Mouse (Mus musculus) lung, embryonic 16.5 days (tissue): ENCODE data around the gene Ccnyl1. TPM values are rescaled to one million over a fixed set of nuclear protein-coding genes. Genes with fewer than 3 reads are reported as not detected.
"Not testable (repeated sequence)": the region's sequence is repeated elsewhere in the genome, so short reads cannot be mapped to it uniquely, and the experiment has no call there.

ENCODE experiments used
- ATAC-seq: fragments of 200-750 bp; cut with Nextera tagmentation; 2 replicates; pipeline ENCODE4 v1.8.0; 2017; ENCODE audit warnings: low read depth, mild to moderate bottlenecking, moderate library complexity
- H3K27ac ChIP-seq: fragments of 300-500 bp; sonication (generic); 2 replicates; pipeline ENCODE4 v1.5.1; 2014; ENCODE audit warnings: mild to moderate bottlenecking, control low read depth, low read length
- H3K27me3 ChIP-seq: fragments of 300-500 bp; sonication (generic); 2 replicates; pipeline ENCODE4 v1.6.1; 2014; ENCODE audit warnings: low read depth, low read length, mixed read lengths; ENCODE audit not compliant: control insufficient read depth, insufficient read depth
- H3K36me3 ChIP-seq: fragments of 300-500 bp; sonication (generic); 2 replicates; pipeline ENCODE4 v1.6.1; 2014; ENCODE audit warnings: low read length; ENCODE audit not compliant: control insufficient read depth, insufficient read depth
- H3K4me1 ChIP-seq: fragments of 300-500 bp; sonication (generic); replicated peaks from 2 replicates; pipeline ENCODE4 v1.6.1; 2014; ENCODE audit warnings: low read length, mixed read lengths; ENCODE audit not compliant: control insufficient read depth, insufficient read depth
- H3K4me2 ChIP-seq: fragments of 300-500 bp; sonication (generic); 2 replicates; pipeline ENCODE4 v1.6.1; 2014; ENCODE audit warnings: low read depth, low read length, control low read depth
- H3K4me3 ChIP-seq: fragments of 300-500 bp; sonication (generic); 2 replicates; pipeline ENCODE4 v1.5.1; 2014; ENCODE audit warnings: mild to moderate bottlenecking, low read length, control low read depth
- H3K9ac ChIP-seq: fragments of 300-500 bp; sonication (generic); 2 replicates; pipeline ENCODE4 v1.6.1; 2014; ENCODE audit warnings: low read length, control low read depth
- H3K9me3 ChIP-seq: fragments of 300-500 bp; sonication (generic); 2 replicates; pipeline ENCODE4 v1.6.1; 2016; ENCODE audit warnings: low read length; ENCODE audit not compliant: control insufficient read depth
- WGBS: fragments of 180-500 bp; shearing (Covaris S2); extraction: QIAGEN DNeasy Blood & Tissue Kit; methylation state at CpG from one replicate; pipeline ENCODE4 v1.1.7; 2014; 5-methylcytosine and 5-hydroxymethylcytosine counted together
- polyA plus RNA-seq: library from polyadenylated mRNA; unstranded; fragments of >200 nt; fragmentation: Nextera tagmentation; extraction: Ambion mirVana; gene quantifications from 2 replicates; pipeline ENCODE4 v1.2.1, GENCODE M21; 2015

The Ccnyl1 gene
- polyA plus RNA-seq: 3.6 and 3.8 TPM in 2 replicates

DNA sequence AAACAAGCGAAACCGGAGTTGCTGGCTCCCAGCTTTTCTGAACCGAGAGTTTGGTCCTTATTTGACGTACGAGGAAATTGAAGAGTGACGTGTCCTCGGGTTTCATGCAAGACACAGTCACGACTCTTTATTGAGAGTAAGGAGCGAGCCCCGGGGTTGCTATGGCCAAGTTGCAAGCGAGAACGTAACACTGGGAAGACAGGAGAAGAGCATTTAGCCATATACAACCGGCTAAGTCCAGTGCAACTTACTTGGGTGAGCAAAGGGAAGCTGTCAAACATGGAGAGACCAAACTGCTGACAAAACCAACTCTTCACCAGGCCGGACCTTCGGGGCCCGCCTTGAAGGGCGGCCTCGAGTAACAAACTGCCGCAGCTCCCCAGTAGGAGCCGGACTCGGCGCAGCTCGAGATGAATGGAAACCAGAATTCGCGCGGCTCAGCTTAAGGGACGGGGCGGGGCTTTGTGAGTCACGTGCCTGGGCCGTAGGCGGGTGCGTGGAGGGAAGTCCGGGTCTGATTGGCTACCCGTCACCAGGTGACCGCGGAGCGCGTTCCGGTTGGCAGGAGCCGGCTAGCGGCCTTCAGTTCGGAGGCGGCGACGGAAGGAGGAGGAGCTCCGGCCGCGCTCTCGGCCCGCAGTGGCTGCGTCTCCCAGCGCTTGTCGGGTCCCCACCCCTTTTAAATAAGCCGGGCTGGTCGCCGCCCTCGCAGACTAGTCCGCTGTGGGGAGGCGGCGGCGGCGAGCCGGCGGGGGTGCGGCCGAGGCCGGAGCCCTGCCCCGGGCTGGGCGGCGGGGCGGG, at the start of gene Ccnyl1:
TSS of gene Ccnyl1 (plus strand) at position 243 of the 801 bp plus-strand sequence.
- Histone ChIP-seq H3K27me3 (no peaks in the 10 kb centered on the region), H3K9ac (peak within 1 kb of the TSS; percentile 87), H3K4me2 (peak within 1 kb of the TSS; percentile 88), H3K36me3 (no peaks in the 10 kb centered on the region), H3K4me1 (peaks cover 10% of the 10 kb centered on the region), H3K9me3 (no peaks in the 10 kb centered on the region), H3K27ac (peak within 1 kb of the TSS; percentile 52), H3K4me3 (peak within 1 kb of the TSS; percentile 85)
- peak; percentile 99 for ATAC-seq
- WGBS: under 1% methylated on average over 51 of the region's 71 CpGs

GRCm38 (mm10) chr1:64641069-64641468, 49.2 kb upstream of the Ccnyl1 start:
- Histone ChIP-seq H3K9me3 (no peaks in the 10 kb centered on the region), H3K27me3 (no peaks in the 10 kb centered on the region), H3K36me3 (no peaks in the 10 kb centered on the region), H3K4me1 (no peaks in the 10 kb centered on the region), H3K27ac (no peak overlapping the region), H3K4me2 (no peak overlapping the region), H3K9ac (no peak overlapping the region), H3K4me3 (no peak overlapping the region)
- ATAC-seq: no peak
- 87% methylated on average over 6 of the region's 6 CpGs for WGBS

GRCm38 (mm10) chr1:64642541-64642940, 47.7 kb upstream of the Ccnyl1 start:
- H3K4me1 ChIP-seq, ATAC-seq, H3K9me3 ChIP-seq, H3K4me2 ChIP-seq, H3K9ac ChIP-seq, H3K27me3 ChIP-seq, H3K4me3 ChIP-seq, H3K27ac ChIP-seq, H3K36me3 ChIP-seq: not testable (repeated sequence)
- 89% methylated on average over 8 of the region's 8 CpGs for whole genome bisulfite sequencing

DNA sequence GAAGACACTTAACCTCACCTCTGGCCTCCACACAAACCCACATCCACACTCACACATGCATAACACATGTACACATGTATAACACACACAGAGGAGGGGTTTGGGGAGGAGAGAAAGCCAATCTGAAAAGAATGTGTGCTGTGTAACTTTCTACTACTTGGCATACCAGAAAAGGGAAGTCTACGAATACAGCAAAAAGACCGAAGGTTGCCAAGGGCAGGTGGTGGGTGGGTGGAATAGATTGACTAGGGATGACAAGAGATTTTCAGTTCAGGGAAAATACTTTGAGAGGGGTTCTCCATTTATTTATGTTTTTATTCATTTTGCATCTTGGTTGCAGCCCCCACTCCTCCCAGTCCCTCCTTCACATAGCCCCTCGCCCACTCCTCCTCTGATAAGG, 45.7 kb upstream of the Ccnyl1 start:
- Histone ChIP-seq H3K9ac (no peak overlapping the region), H3K4me1 (no peaks in the 10 kb centered on the region), H3K4me3 (no peak overlapping the region), H3K27me3 (no peaks in the 10 kb centered on the region), H3K4me2 (no peak overlapping the region), H3K9me3 (no peaks in the 10 kb centered on the region), H3K36me3 (no peaks in the 10 kb centered on the region), H3K27ac (no peak overlapping the region)
- ATAC-seq: no peak
- 81% methylated on average over 3 of the region's 3 CpGs for WGBS

- H3K36me3 ChIP-seq: no peaks in the 10 kb centered on the region
- WGBS: 66% methylated on average over 11 of the region's 11 CpGs
- H3K4me2 ChIP-seq: no peak overlapping the region
- no peaks in the 10 kb centered on the region for H3K27me3 ChIP-seq
- H3K4me1 ChIP-seq: no peaks in the 10 kb centered on the region
- no peak overlapping the region for H3K27ac ChIP-seq
- no peak for ATAC-seq
- no peak overlapping the region for H3K4me3 ChIP-seq
- H3K9me3 ChIP-seq: no peaks in the 10 kb centered on the region
- no peak overlapping the region for H3K9ac ChIP-seq
Measured at GRCm38 (mm10) chr1:64649362-64650124, 40.7 kb upstream of the Ccnyl1 start.

- H3K36me3 ChIP-seq: no peaks in the 10 kb centered on the region
- H3K9ac ChIP-seq: no peak overlapping the region
- WGBS: 89% methylated on average over 6 of the region's 6 CpGs
- no peak overlapping the region for H3K4me2 ChIP-seq
- H3K4me3 ChIP-seq: no peak overlapping the region
- H3K27me3 ChIP-seq: no peaks in the 10 kb centered on the region
- H3K4me1 ChIP-seq: no peaks in the 10 kb centered on the region
- no peak overlapping the region for H3K27ac ChIP-seq
- no peak for ATAC-seq
- no peaks in the 10 kb centered on the region for H3K9me3 ChIP-seq
Measured at GRCm38 (mm10) chr1:64653701-64654100, 36.6 kb upstream of the Ccnyl1 start.

- H3K27ac ChIP-seq: no peak overlapping the region
- WGBS: 33% methylated on average over 1 of the region's 1 CpGs
- no peak for ATAC-seq
- H3K36me3 ChIP-seq: no peaks in the 10 kb centered on the region
- H3K4me3 ChIP-seq: no peak overlapping the region
- H3K4me1 ChIP-seq: no peaks in the 10 kb centered on the region
- no peak overlapping the region for H3K9ac ChIP-seq
- H3K27me3 ChIP-seq: no peaks in the 10 kb centered on the region
- no peaks in the 10 kb centered on the region for H3K9me3 ChIP-seq
- H3K4me2 ChIP-seq: no peak overlapping the region
Measured at GRCm38 (mm10) chr1:64655415-64655814, 34.8 kb upstream of the Ccnyl1 start.

DNA sequence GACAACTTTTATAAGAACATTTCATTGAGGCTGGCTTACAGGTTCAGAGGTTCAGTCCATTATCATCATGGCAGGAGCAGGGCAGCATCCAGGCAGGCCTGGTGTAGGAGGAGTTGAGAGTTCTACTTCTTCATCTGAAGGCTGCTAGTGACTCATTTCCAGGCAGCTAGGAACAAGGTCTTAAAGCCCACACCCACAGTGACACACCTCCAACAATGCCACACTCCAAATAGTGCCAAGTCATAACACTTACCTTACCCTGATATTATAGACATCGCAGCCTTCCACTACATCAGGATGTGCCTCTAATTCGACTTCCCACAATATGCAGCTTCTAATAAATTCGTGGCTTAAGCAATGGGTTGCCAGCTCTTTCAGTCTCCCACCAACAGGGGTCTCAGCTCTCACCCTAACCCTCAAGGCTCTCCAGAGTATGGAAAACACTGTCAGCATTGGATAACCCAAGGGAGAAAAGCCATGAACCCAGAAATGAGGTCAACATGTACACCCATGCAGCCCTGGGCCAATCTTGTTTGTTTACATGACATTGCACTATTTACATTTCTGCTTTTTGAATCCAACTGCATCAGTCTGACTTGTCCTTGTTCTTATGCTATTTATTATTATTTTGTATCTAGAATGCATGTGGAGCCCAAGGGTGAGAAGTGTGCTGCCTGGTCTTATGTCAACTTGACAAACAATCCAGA, 33.7 kb upstream of the Ccnyl1 start:
- no peaks in the 10 kb centered on the region for H3K9me3 ChIP-seq
- no peak overlapping the region for H3K9ac ChIP-seq
- H3K4me3 ChIP-seq: no peak overlapping the region
- H3K4me1 ChIP-seq: no peaks in the 10 kb centered on the region
- H3K27me3 ChIP-seq: no peaks in the 10 kb centered on the region
- H3K4me2 ChIP-seq: no peak overlapping the region
- no peaks in the 10 kb centered on the region for H3K36me3 ChIP-seq
- no peak overlapping the region for H3K27ac ChIP-seq
- ATAC-seq: no peak
- 75% methylated on average over 3 of the region's 3 CpGs for WGBS

GRCm38 (mm10) chr1:64658876-64659275, 31.4 kb upstream of the Ccnyl1 start:
- Histone ChIP-seq H3K27ac (peak overlapping the region; percentile 11; the same call in 1 of the 2 replicates), H3K4me2 (peak overlapping the region; percentile 12; the same call in 1 of the 2 replicates), H3K9ac (no peak overlapping the region), H3K36me3 (no peaks in the 10 kb centered on the region), H3K27me3 (no peaks in the 10 kb centered on the region), H3K4me1 (no peaks in the 10 kb centered on the region), H3K4me3 (no peak overlapping the region), H3K9me3 (no peaks in the 10 kb centered on the region)
- WGBS: 34% methylated on average over 7 of the region's 7 CpGs
- no peak for ATAC-seq
